Mouse (Mus musculus): Measurements from ENCODE around the gene Cavin3.

The Cavin3 gene

GRCm38 (mm10) chr7:105481505-105482411 is at the start of gene Cavin3:
Cavin3 (minus strand) TSS chr7:105482300.
- DNase-seq (ENCODE audit: extremely low read depth, low read depth): no peak

GRCm38 (mm10) chr7:105528094-105528493 is 46.0 kb upstream of the Cavin3 start:
- DNase-seq (ENCODE audit: extremely low read depth, low read depth): no peak

GRCm38 (mm10) chr7:105527306-105527937 is 45.3 kb upstream of the Cavin3 start:
- no peak for DNase-seq (ENCODE audit: extremely low read depth, low read depth)

- no peak for DNase-seq (ENCODE audit: extremely low read depth, low read depth)
Observed at GRCm38 (mm10) chr7:105524222-105524621, 42.1 kb upstream of the Cavin3 start.

GRCm38 (mm10) chr7:105520201-105520600 is 38.1 kb upstream of the Cavin3 start:
- no peak for DNase-seq (ENCODE audit: extremely low read depth, low read depth)

GRCm38 (mm10) chr7:105519771-105520170 is 37.7 kb upstream of the Cavin3 start:
- DNase-seq (ENCODE audit: extremely low read depth, low read depth): no peak

- DNase-seq (ENCODE audit: extremely low read depth, low read depth): no peak
Observed at GRCm38 (mm10) chr7:105519336-105519735, 37.2 kb upstream of the Cavin3 start.

- no peak for DNase-seq (ENCODE audit: extremely low read depth, low read depth)
Observed at GRCm38 (mm10) chr7:105516669-105517360, 34.7 kb upstream of the Cavin3 start.

- DNase-seq (ENCODE audit: extremely low read depth, low read depth): no peak
Observed at GRCm38 (mm10) chr7:105515178-105515577, 33.1 kb upstream of the Cavin3 start.

- DNase-seq (ENCODE audit: extremely low read depth, low read depth): no peak
Observed at GRCm38 (mm10) chr7:105514561-105514960, 32.5 kb upstream of the Cavin3 start.

GRCm38 (mm10) chr7:105513845-105514291 is 31.8 kb upstream of the Cavin3 start:
- no peak for DNase-seq (ENCODE audit: extremely low read depth, low read depth)

- DNase-seq (ENCODE audit: extremely low read depth, low read depth): no peak
Observed at GRCm38 (mm10) chr7:105510143-105510542, 28.0 kb upstream of the Cavin3 start.

GRCm38 (mm10) chr7:105507257-105507656 is 25.2 kb upstream of the Cavin3 start:
- DNase-seq (ENCODE audit: extremely low read depth, low read depth): no peak

- no peak for DNase-seq (ENCODE audit: extremely low read depth, low read depth)
Observed at GRCm38 (mm10) chr7:105501984-105502383, 19.9 kb upstream of the Cavin3 start.

- DNase-seq (ENCODE audit: extremely low read depth, low read depth): no peak
Observed at GRCm38 (mm10) chr7:105499676-105500075, 17.6 kb upstream of the Cavin3 start.

- no peak for DNase-seq (ENCODE audit: extremely low read depth, low read depth)
Observed at GRCm38 (mm10) chr7:105498854-105499492, 16.9 kb upstream of the Cavin3 start.

GRCm38 (mm10) chr7:105497881-105498280 is 15.8 kb upstream of the Cavin3 start:
- DNase-seq (ENCODE audit: extremely low read depth, low read depth): no peak

GRCm38 (mm10) chr7:105487104-105487876 is 5.2 kb upstream of the Cavin3 start:
- no peak for DNase-seq (ENCODE audit: extremely low read depth, low read depth)

GRCm38 (mm10) chr7:105485029-105485428 is 2.9 kb upstream of the Cavin3 start:
- no peak for DNase-seq (ENCODE audit: extremely low read depth, low read depth)

GRCm38 (mm10) chr7:105482426-105482825 is 326 bp upstream of the Cavin3 start:
- DNase-seq (ENCODE audit: extremely low read depth, low read depth): no peak

Measured in MEL-GATA-1-ER (cell line).